Mouse (Mus musculus) hindbrain, embryonic 16.5 days (tissue): ENCODE results near the gene Csf2rb. TPM values are rescaled to one million over a fixed set of nuclear protein-coding genes. Genes with fewer than 3 reads are reported as not detected.
"Not testable (repeated sequence)": the region's sequence is repeated elsewhere in the genome, so short reads cannot be mapped to it uniquely, and the experiment has no call there.

Source experiments
- ATAC-seq: fragments of 200-750 bp; cut with Nextera tagmentation; 2 replicates; pipeline ENCODE4 v1.8.0; 2017; ENCODE audit warnings: moderate TSS enrichment, moderate library complexity
- H3K27ac ChIP-seq: fragments of 300-500 bp; sonication (generic); 2 replicates; pipeline ENCODE4 v1.5.1; 2014; ENCODE audit warnings: low read depth, mild to moderate bottlenecking, control low read depth, low read length, moderate library complexity
- H3K27me3 ChIP-seq: fragments of 300-500 bp; sonication (generic); replicated peaks from 2 replicates; pipeline ENCODE4 v1.6.1; 2014; ENCODE audit warnings: low read length; ENCODE audit not compliant: control insufficient read depth, insufficient read depth
- H3K36me3 ChIP-seq: fragments of 300-500 bp; sonication (generic); 2 replicates; pipeline ENCODE4 v1.6.1; 2014; ENCODE audit warnings: mild to moderate bottlenecking, low read length, moderate library complexity, mixed read lengths; ENCODE audit not compliant: control insufficient read depth, insufficient read depth
- H3K4me1 ChIP-seq: fragments of 300-500 bp; sonication (generic); 2 replicates; pipeline ENCODE4 v1.6.1; 2014; ENCODE audit warnings: low read depth, low read length; ENCODE audit not compliant: control insufficient read depth, insufficient read depth
- H3K4me2 ChIP-seq: fragments of 300-500 bp; sonication (generic); 2 replicates; pipeline ENCODE4 v1.6.1; 2014; ENCODE audit warnings: mild to moderate bottlenecking, low read length, control low read depth, moderate library complexity
- H3K4me3 ChIP-seq: fragments of 300-500 bp; sonication (generic); 2 replicates; pipeline ENCODE4 v1.5.1; 2014; ENCODE audit warnings: mild to moderate bottlenecking, low read length, control low read depth, moderate library complexity
- H3K9ac ChIP-seq: fragments of 300-500 bp; sonication (generic); 2 replicates; pipeline ENCODE4 v1.6.1; 2014; ENCODE audit warnings: low read depth, mild to moderate bottlenecking, control low read depth, low read length, moderate library complexity
- H3K9me3 ChIP-seq: fragments of 300-500 bp; sonication (generic); 2 replicates; pipeline ENCODE4 v1.6.1; 2014; ENCODE audit warnings: mild to moderate bottlenecking, low read length, moderate library complexity; ENCODE audit not compliant: control insufficient read depth
- WGBS: fragments of 180-500 bp; shearing (Covaris S2); extraction: QIAGEN DNeasy Blood & Tissue Kit; methylation state at CpG from one replicate; pipeline ENCODE4 v1.1.7; 2014; 5-methylcytosine and 5-hydroxymethylcytosine counted together
- polyA plus RNA-seq: library from polyadenylated mRNA; unstranded; fragments of >200 nt; fragmentation: Nextera tagmentation; extraction: Ambion mirVana; gene quantifications from 2 replicates; pipeline ENCODE4 v1.2.1, GENCODE M21; 2015

Csf2rb gene
- polyA plus RNA-seq, 1 experiment from 2014 or later: 0.44 TPM

DNA sequence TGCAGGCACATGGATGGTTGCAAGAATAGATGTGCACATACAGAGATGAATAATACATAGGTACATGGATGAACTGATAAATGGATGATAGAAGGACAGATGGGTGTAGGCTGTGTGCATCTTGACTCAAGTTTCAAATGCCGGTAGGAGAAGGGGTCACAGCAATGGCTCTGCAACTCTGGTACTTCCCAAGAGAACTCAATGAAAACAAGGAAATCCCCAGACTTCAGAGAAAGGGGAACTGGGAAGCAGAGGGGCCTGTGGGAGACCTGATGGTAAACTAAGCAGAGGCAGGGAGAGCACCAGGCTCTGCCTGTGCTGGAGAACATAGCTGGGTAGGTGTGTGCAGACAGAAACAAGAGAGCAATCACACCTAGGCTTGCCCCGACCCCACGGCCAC, 8.8 kb downstream of the Csf2rb start:
- H3K27me3 ChIP-seq: no peaks in the 10 kb centered on the region
- H3K4me2 ChIP-seq: no peak overlapping the region
- H3K36me3 ChIP-seq: no peaks in the 10 kb centered on the region
- no peak overlapping the region for H3K27ac ChIP-seq
- no peak for ATAC-seq
- no peaks in the 10 kb centered on the region for H3K9me3 ChIP-seq
- H3K4me3 ChIP-seq: no peak overlapping the region
- H3K4me1 ChIP-seq: no peaks in the 10 kb centered on the region
- H3K9ac ChIP-seq: no peak overlapping the region
- 75% methylated on average over 3 of the region's 3 CpGs for WGBS

DNA sequence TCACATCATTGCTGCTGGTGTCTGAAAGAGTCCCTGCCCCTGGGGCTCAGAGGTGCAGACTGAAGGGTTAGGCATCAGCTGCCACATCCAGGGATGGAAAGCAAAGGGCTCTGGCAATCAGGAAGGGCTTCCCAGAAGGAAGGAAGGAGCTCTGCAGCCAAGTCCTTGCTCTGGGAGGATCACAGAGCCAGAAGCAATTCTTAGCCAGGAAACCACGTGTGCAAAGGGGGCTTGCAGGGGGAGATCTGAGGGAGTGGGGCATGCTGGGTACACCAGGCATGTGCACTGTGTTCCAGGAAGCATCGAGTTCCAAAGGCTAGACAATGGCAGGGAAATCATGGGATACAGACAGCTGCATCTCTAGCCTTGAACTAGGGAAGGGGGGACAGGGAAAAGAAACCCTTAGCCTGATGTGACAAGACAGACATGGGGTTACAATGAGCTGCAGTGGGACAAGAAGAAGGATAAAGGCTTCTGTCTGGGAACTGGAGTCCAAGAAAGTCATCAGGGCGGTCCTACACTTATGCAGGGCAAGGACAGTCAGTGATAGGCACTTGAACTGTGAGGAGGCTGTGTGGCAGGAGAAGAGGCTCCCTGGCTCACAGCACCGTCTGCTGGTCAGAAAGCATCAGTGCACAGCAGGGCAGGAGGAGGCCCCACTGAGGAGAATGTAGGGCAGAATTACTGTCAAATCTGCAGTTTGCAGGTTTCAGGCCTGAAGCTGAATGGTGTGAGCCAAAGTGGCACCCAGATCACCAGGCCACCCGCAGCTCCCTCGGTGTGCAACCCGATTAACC, 14.3 kb downstream of the Csf2rb start:
- H3K27ac ChIP-seq, H3K36me3 ChIP-seq, H3K9me3 ChIP-seq, H3K9ac ChIP-seq, H3K4me2 ChIP-seq, H3K4me3 ChIP-seq, H3K27me3 ChIP-seq, H3K4me1 ChIP-seq: not testable (repeated sequence)
- 31% methylated on average over 7 of the region's 7 CpGs for WGBS
- peak; percentile 65; the same call in 1 of the 2 replicates for ATAC-seq

DNA sequence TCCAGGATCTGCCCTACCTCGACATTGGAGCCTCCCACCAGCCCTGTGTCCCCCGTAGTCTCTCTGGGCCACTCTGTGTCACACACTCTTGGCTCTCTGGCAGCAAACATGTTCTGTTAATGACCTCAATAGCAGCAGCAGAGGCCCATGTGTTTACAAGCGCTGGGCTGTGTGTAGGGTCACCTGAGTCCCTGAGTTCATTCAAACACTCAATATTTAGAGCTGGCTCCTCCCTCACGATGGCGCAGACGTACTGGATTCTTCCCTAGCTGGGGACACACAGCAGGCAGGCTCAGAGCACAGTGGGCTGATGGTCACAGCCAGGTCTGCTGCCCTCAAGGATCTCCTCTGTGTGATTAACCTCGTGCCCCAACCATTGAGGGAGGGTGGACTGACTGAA, 15.4 kb downstream of the Csf2rb start:
- 63% methylated on average over 6 of the region's 7 CpGs for WGBS

DNA sequence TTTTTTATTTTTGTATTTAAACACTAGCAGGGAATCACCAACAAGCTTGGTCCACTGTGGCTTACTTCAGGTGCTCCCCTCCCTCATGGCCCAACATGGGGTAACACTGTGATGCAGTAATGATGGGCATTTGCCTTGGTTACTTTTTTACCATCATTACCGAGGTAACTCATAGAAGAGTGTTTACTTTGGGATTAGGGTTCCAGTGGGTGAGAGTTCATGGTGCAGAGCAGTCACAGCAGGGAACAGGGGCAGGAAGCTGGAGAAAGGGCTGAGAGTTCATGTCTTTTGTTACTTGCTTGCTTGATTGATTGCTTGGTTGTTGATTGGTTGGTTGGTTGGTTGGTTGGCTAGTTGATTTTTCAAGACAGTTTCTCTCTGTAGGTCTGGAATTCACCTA, 18.1 kb downstream of the Csf2rb start:
- Histone ChIP-seq H3K4me1 (no peaks in the 10 kb centered on the region), H3K9me3 (no peaks in the 10 kb centered on the region), H3K27me3 (no peaks in the 10 kb centered on the region), H3K27ac (no peak overlapping the region), H3K4me2 (no peak overlapping the region), H3K36me3 (no peaks in the 10 kb centered on the region), H3K9ac (no peak overlapping the region), H3K4me3 (no peak overlapping the region)
- 26% methylated on average over 1 of the region's 1 CpGs for WGBS
- no peak for ATAC-seq

More for the DNA sequence above, 15.4 kb downstream of the Csf2rb start:
- not testable (repeated sequence) for H3K27ac ChIP-seq, H3K9me3 ChIP-seq, H3K4me3 ChIP-seq, H3K36me3 ChIP-seq, ATAC-seq, H3K27me3 ChIP-seq, H3K4me2 ChIP-seq, H3K9ac ChIP-seq, H3K4me1 ChIP-seq

DNA sequence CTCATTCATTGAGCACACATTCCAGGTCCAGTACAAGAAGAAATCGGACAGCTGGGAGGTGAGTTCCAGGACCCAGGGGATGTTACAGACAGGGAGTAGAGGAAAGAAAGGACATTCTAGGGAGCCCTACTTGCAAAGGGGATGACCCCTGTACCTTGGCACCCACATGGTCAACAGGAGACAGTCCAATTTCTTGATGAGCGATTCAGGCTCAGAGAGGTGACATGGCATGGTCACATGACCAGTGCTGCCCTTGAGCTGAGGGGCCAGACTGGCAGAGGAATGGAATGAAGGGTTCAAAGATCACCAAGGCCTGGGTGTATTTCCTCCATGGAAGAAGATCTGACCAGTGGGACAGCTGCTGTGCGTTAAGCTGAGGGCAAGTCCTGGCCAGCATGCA, 19.0 kb downstream of the Csf2rb start:
- Histone ChIP-seq H3K36me3 (no peaks in the 10 kb centered on the region), H3K4me2 (no peak overlapping the region), H3K9me3 (no peaks in the 10 kb centered on the region), H3K4me3 (no peak overlapping the region), H3K4me1 (no peaks in the 10 kb centered on the region), H3K9ac (no peak overlapping the region), H3K27me3 (no peaks in the 10 kb centered on the region), H3K27ac (no peak overlapping the region)
- 95% methylated on average over 3 of the region's 3 CpGs for WGBS
- no peak for ATAC-seq

DNA sequence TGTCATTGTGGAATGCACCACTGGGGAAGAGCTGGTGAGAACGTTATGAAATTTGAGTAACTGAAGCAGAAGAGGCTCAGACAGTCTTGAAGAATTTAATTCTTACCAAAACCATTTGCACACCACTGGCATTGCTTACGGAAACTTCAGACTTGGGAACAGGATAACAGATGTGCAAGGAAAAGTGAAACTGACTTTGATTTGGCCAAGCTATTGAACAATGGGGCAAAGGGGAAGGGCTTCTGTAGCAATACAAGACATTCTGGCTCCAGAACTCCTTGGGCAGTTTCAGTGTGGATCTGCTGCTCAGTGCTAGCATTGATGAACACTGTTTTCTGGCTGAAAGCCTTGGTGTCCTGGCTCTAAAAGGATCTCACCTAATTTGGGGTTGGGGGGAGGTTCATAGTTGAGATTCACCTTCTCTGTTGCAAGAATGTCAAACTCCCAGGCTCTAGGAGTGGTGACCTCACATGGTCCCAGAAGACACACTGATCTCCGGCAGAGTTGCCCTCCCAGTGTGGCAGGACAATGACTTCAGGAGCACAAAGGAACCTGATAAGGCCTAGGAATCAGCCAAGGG, 26.1 kb downstream of the Csf2rb start:
- ATAC-seq: no peak
- 57% methylated on average over 3 of the region's 3 CpGs for WGBS

DNA sequence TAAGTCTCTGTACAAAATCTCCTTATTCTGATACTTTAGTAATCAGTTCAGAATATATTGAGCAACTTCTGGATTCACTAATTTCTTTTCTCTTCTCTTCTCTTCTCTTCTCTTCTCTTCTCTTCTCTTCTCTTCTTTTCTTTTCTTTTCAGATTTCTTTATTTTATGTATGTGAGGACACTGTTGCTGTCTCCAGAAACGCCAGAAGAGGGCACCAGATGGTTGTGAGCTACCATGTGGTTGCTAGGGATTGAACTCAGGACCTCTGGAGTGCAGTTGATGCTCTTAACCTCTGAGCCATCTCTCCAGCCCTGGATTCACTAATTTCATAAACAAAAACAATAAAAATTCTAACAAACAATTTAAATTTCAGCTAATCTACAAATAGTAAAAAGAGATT, 29.4 kb downstream of the Csf2rb start:
- 0% methylated on average over 1 of the region's 1 CpGs for WGBS
- no peak for ATAC-seq
- no peak overlapping the region for H3K9ac ChIP-seq

More for the DNA sequence above, 26.1 kb downstream of the Csf2rb start:
- Histone ChIP-seq H3K9ac (no peak overlapping the region), H3K4me2 (no peak overlapping the region), H3K4me1 (no peaks in the 10 kb centered on the region), H3K27me3 (no peaks in the 10 kb centered on the region), H3K36me3 (no peaks in the 10 kb centered on the region), H3K27ac (no peak overlapping the region), H3K4me3 (no peak overlapping the region), H3K9me3 (no peaks in the 10 kb centered on the region)

DNA sequence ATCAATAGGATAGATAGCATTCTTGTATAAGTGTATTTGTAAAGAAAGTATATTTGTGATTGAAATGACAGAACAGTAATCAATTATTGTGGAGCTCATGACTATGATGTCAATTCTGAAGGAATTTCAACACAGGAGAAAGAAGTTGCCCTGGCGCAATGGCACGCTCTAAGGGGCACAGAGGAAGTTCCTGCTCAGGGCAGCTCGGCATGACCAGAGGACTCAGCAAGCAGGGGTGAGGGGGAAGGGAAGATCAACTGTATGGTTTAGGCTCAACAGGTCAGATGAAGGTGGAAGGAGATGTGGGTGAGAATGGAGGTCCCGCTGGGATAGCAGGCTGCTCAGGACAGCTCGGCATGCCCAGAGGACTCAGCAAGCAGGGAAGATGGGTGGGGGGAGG, 30.0 kb downstream of the Csf2rb start:
- H3K4me2 ChIP-seq: no peak overlapping the region
- H3K36me3 ChIP-seq: no peaks in the 10 kb centered on the region
- H3K4me1 ChIP-seq: no peaks in the 10 kb centered on the region
- no peaks in the 10 kb centered on the region for H3K27me3 ChIP-seq
- H3K27ac ChIP-seq: no peak overlapping the region
- H3K4me3 ChIP-seq: no peak overlapping the region
- no peak overlapping the region for H3K9ac ChIP-seq
- WGBS: 87% methylated on average over 5 of the region's 5 CpGs
- no peak for ATAC-seq
- H3K9me3 ChIP-seq: no peaks in the 10 kb centered on the region

More for the DNA sequence above, 29.4 kb downstream of the Csf2rb start:
- H3K36me3 ChIP-seq: no peaks in the 10 kb centered on the region
- no peak overlapping the region for H3K27ac ChIP-seq
- no peak overlapping the region for H3K4me3 ChIP-seq
- H3K27me3 ChIP-seq: no peaks in the 10 kb centered on the region
- H3K9me3 ChIP-seq: no peaks in the 10 kb centered on the region
- H3K4me2 ChIP-seq: no peak overlapping the region
- H3K4me1 ChIP-seq: no peaks in the 10 kb centered on the region

DNA sequence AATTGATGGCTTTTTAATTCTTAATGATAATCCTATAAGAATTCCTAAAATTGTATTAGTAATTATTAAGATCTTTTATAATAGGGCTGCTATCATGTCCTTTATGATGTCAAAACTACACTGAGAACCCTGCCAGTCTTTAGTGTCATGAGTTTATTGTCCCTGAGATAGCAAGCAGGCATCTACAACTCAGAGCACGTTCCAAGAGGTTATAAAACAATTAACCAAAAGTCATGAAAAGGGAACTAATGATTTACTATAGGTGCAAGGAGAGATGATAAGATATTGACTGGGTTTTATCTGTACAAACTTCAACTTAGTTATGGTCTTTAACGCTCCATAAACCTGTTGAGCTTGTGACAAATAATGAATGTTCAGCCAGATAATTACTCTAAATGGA, 40.4 kb downstream of the Csf2rb start:
- 80% methylated on average over 2 of the region's 2 CpGs for WGBS
- no peak overlapping the region for H3K27ac ChIP-seq
- no peak overlapping the region for H3K4me3 ChIP-seq
- no peaks in the 10 kb centered on the region for H3K4me1 ChIP-seq
- ATAC-seq: no peak
- peaks cover 3% of the 10 kb centered on the region; the same call in 1 of the 2 replicates for H3K9me3 ChIP-seq
- no peaks in the 10 kb centered on the region for H3K36me3 ChIP-seq
- H3K27me3 ChIP-seq: no peaks in the 10 kb centered on the region
- H3K4me2 ChIP-seq: no peak overlapping the region
- H3K9ac ChIP-seq: no peak overlapping the region
